Mouse (Mus musculus) liver, embryonic 14.5 days (tissue): Measurements from ENCODE around the gene Chtf18. TPM values are rescaled to one million over a fixed set of nuclear protein-coding genes. Genes with fewer than 3 reads are reported as not detected.

Source experiments
- ATAC-seq: fragments of 200-750 bp; cut with Nextera tagmentation; 2 replicates; pipeline ENCODE4 v1.8.0; 2017; ENCODE audit warnings: moderate number of reproducible peaks, mild to moderate bottlenecking, moderate library complexity; ENCODE audit not compliant: insufficient read depth
- DNase-seq, 3 experiments: peaks; one replicate each; pipeline ENCODE4 v3.0.0-alpha.2; 2012 to 2013; ENCODE audit warnings: low read depth in 3 of 3, low spot score in 3 of 3
- H3K27ac ChIP-seq: fragments of 300-500 bp; sonication (generic); 2 replicates; pipeline ENCODE4 v1.5.1; 2014; ENCODE audit warnings: moderate library complexity, mild to moderate bottlenecking, control low read depth, inconsistent platforms
- H3K27me3 ChIP-seq: fragments of 300-500 bp; sonication (generic); 2 replicates; pipeline ENCODE4 v1.6.1; 2014; ENCODE audit warnings: mild to moderate bottlenecking, low read length, moderate library complexity; ENCODE audit not compliant: control insufficient read depth, insufficient read depth
- H3K36me3 ChIP-seq: fragments of 300-500 bp; sonication (generic); replicated peaks from 2 replicates; pipeline ENCODE4 v1.6.1; 2014; ENCODE audit warnings: low read depth; ENCODE audit not compliant: control insufficient read depth, insufficient read depth
- H3K4me1 ChIP-seq, 2 experiments: fragments of 200-500 bp in 1 of 2; fragments of 300-500 bp in 1 of 2; sonication (generic) in 1 of 2; replicated peaks; 2 replicates each; pipeline ENCODE4 v1.6.1; 2012 to 2014; ENCODE audit warnings: antibody characterized with exemption in 1 of 2, inconsistent platforms in 1 of 2, low read length in 1 of 2; ENCODE audit not compliant: control insufficient read depth in 2 of 2, insufficient read depth in 2 of 2
- H3K4me2 ChIP-seq: fragments of 300-500 bp; sonication (generic); 2 replicates; pipeline ENCODE4 v1.6.1; 2014; ENCODE audit warnings: low read depth, mild to moderate bottlenecking, control low read depth, moderate library complexity
- H3K4me3 ChIP-seq, 2 experiments: fragments of 200-500 bp in 1 of 2; fragments of 300-500 bp in 1 of 2; sonication (generic) in 1 of 2; 2 replicates each; pipeline ENCODE4 v1.5.1; 2012 to 2014; ENCODE audit warnings: low read depth in 2 of 2, low read length in 2 of 2, mild to moderate bottlenecking in 2 of 2, control low read depth in 1 of 2, inconsistent platforms in 1 of 2, moderate library complexity in 1 of 2; ENCODE audit not compliant: insufficient read depth in 1 of 2
- H3K9ac ChIP-seq: fragments of 300-500 bp; sonication (generic); replicated peaks from 2 replicates; pipeline ENCODE4 v1.6.1; 2014; ENCODE audit warnings: mild to moderate bottlenecking, control low read depth, moderate library complexity
- H3K9me3 ChIP-seq: fragments of 300-500 bp; sonication (generic); 2 replicates; pipeline ENCODE4 v1.6.1; 2016; ENCODE audit warnings: low read length, mixed read lengths; ENCODE audit not compliant: control insufficient read depth
- CTCF ChIP-seq: IDR thresholded peaks from 2 replicates; pipeline ENCODE4 v1.5.1; 2016; ENCODE audit warnings: antibody characterized with exemption, low read depth, control low read depth
- EP300 ChIP-seq: IDR thresholded peaks from 2 replicates; pipeline ENCODE4 v1.6.1; 2016; ENCODE audit warnings: antibody characterized with exemption, low read depth
- WGBS: fragments of 180-500 bp; shearing (Covaris S2); extraction: QIAGEN DNeasy Blood & Tissue Kit; methylation state at CpG from one replicate; pipeline ENCODE4 v1.1.7; 2014; ENCODE audit not compliant: insufficient replicate concordance; 5-methylcytosine and 5-hydroxymethylcytosine counted together
- polyA plus RNA-seq, 2 experiments: library from polyadenylated mRNA; depleted of rRNA in 1 of 2; stranded (reverse) in 1 of 2; unstranded in 1 of 2; fragments of >200 nt; fragmentation: Nextera tagmentation in 1 of 2; extraction: Ambion mirVana in 1 of 2; gene quantifications; 2 replicates each; pipeline versions ENCODE4 v1.2.1 to v1.2.3; 2012 to 2014

Chtf18 gene
- polyA plus RNA-seq, 2 experiments = 12.4 to 19.6 TPM

DNA sequence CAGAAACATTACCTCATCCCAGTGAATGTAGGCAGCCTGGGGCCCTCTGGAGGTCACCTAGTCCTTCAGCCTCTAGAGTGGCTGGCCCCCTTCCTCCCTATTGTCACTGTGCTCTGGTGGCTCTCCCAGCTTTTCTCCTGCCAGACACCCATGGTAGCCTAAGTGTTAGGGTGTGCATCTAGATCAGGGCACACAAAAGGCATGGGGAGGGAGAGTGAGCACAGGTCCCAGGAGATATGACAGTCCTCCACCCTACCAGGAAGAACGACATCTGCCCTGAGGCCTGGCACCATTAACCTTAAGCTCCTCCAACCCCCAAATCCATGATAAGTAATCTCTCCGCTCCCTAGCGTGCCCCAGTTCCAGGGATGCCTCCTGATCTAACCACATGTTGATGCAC, 11.6 kb downstream of the Chtf18 start:
- H3K27ac ChIP-seq = no peak overlapping the region
- 0 out of 4 replicates have a peak, but pooled peaks cover 0 to 6% of the 10 kb centered on the region in 2 experiments for H3K4me1 ChIP-seq
- DNase-seq (no peak), ATAC-seq (peak; percentile 12; the same call in 1 of the 2 replicates)
- peaks cover 5% of the 10 kb centered on the region for H3K36me3 ChIP-seq
- no peak overlapping the region for H3K4me3 ChIP-seq
- H3K4me2 ChIP-seq = no peak overlapping the region
- 26% methylated on average over 3 of the region's 3 CpGs for WGBS
- H3K9ac ChIP-seq = no peak overlapping the region
- H3K9me3 ChIP-seq = no peaks in the 10 kb centered on the region
- peaks cover 18% of the 10 kb centered on the region for H3K27me3 ChIP-seq
- TF ChIP-seq EP300 (no peak), CTCF (no peak)

DNA sequence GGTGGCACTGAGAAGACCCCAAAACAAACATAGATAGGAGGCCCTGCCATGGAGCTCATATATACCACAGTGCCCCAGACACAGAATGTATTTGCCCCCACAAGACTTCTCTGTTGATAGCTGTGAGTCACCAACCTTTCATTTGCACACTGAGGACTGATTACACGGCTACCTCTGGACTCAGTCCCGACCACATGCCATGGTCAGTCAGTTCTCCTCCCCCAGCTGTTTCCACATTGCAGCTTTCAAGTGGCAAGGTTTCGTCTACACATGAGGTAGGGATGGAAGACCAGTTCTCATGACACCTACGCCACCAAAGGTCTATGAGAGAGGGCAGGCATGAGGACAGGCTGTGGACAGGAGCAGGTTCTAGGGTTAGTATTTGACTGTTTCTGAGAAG, 16.1 kb downstream of the Chtf18 start:
- H3K4me1 ChIP-seq = 0 out of 4 replicates have a peak, but pooled peaks cover 0 to 6% of the 10 kb centered on the region in 2 experiments
- TF ChIP-seq CTCF (no peak), EP300 (no peak)
- H3K27ac ChIP-seq = no peak overlapping the region
- no peaks in the 10 kb centered on the region for H3K9me3 ChIP-seq
- no peak overlapping the region for H3K4me3 ChIP-seq
- no peak for DNase-seq
- H3K36me3 ChIP-seq = no peaks in the 10 kb centered on the region
- no peak for ATAC-seq
- WGBS = 57% methylated on average over 4 of the region's 4 CpGs
- H3K9ac ChIP-seq = no peak overlapping the region
- no peak overlapping the region for H3K4me2 ChIP-seq
- no peaks in the 10 kb centered on the region; the same call in 1 of the 2 replicates for H3K27me3 ChIP-seq

DNA sequence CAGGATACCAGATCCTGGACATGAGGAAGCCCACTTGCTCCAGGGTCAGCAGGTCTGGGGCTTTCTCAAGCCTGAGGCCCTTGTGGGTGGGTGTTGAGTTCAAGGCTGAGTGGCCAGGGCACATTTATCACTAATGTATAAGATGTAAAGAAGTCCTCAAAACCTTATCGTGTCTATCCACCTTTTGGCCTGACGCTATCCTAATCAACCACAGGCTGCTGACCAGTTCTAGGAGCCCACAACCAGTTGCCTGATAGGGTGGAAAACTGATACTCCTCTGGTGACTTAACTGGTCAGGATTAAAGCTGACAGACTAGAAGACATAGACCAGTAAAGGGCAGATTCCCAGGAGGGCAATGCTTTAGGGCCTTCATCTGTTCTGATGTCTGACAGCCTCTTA, 17.2 kb downstream of the Chtf18 start:
- H3K9ac ChIP-seq = no peak overlapping the region
- H3K27ac ChIP-seq = no peak overlapping the region
- no peak overlapping the region for H3K4me2 ChIP-seq
- no peaks in the 10 kb centered on the region for H3K9me3 ChIP-seq
- 60% methylated on average over 2 of the region's 2 CpGs for WGBS
- ATAC-seq (no peak), DNase-seq (no peak)
- no peak for TF ChIP-seq EP300
- no peak for TF ChIP-seq CTCF
- no peaks in the 10 kb centered on the region for H3K36me3 ChIP-seq
- no peaks in the 10 kb centered on the region for H3K27me3 ChIP-seq
- H3K4me3 ChIP-seq = no peak overlapping the region
- H3K4me1 ChIP-seq = no peaks in the 10 kb centered on the region

DNA sequence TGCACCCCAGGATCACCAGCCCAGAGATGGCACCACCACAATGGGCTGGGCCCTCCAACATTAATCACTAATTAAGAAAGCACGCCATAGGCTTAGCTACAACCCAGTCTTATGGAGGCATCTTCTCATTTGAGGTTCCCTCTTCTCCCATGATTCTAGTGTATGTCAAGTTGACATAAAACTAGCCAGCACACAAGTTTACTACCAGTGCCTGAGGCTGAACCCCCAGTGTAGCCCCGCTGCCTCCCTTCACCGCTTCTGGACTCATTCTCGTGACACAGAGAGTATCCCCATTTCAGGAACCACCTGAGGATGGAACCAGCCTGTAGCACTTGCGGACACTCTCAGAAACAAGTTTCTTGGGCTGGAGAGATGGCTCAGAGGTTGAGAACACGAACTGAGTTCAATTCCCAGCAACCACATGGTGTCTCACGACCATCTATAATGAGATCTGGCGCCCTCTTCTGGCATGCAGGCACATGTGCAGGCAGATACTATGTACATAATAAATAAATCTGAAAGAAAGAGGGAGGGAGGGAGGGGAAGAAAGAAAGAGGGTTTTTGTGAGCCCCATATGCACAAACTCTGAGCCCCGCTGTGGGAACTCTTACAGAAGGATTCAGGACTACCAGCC, 26.2 kb downstream of the Chtf18 start:
- H3K36me3 ChIP-seq = no peaks in the 10 kb centered on the region
- TF ChIP-seq EP300 = no peak
- TF ChIP-seq CTCF = peak; percentile 66
- no peaks in the 10 kb centered on the region for H3K27me3 ChIP-seq
- no peak for DNase-seq
- no peak overlapping the region for H3K4me2 ChIP-seq
- H3K4me3 ChIP-seq = no peak overlapping the region
- no peak overlapping the region for H3K9ac ChIP-seq
- H3K27ac ChIP-seq = no peak overlapping the region
- no peaks in the 10 kb centered on the region for H3K9me3 ChIP-seq
- no peaks in the 10 kb centered on the region for H3K4me1 ChIP-seq
- no peak for ATAC-seq
- WGBS = 52% methylated on average over 9 of the region's 9 CpGs

DNA sequence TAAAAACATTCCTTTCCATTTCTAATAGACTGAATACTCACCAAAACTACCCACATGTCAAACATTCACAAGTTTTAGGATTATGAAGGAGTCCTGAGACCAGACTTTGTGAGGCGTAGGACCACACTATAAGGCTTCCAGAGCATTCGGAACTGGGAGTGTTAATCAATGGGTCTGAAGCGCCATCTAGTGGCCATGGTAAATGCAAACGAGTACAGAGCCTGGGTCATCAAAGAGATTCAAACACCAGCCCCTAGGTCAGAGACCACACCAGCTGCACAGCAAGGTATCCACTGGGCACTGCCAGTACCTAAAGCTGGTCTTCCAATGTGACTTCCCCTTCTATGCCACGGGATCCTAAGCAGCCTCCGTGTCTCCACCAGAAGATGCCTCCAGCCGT, 28.8 kb downstream of the Chtf18 start:
- Histone ChIP-seq H3K4me1 (no peaks in the 10 kb centered on the region), H3K9ac (no peak overlapping the region), H3K27ac (no peak overlapping the region), H3K36me3 (no peaks in the 10 kb centered on the region), H3K4me3 (no peak overlapping the region), H3K9me3 (no peaks in the 10 kb centered on the region), H3K4me2 (no peak overlapping the region), H3K27me3 (no peaks in the 10 kb centered on the region)
- ATAC-seq (no peak), DNase-seq (peak; percentile 44 to 55 (median 45))
- 13% methylated on average over 7 of the region's 7 CpGs for WGBS
- peak; percentile 89 for TF ChIP-seq CTCF
- no peak for TF ChIP-seq EP300
